Mouse (Mus musculus): ENCODE results near the gene Uqcrh. TPM values are rescaled to one million over a fixed set of nuclear protein-coding genes. Genes with fewer than 3 reads are reported as not detected.
A peak's percentile ranks its signal among the peaks of the same experiment; 100 is the strongest.

Uqcrh gene
- total and polyA plus RNA-seq, 2 experiments: 193 to 609 TPM

- DNase-seq (ENCODE audit: extremely low read depth, low read depth, low spot score): peak; percentile 81
- Histone ChIP-seq H3K4me1 (ENCODE audit: control insufficient read depth, insufficient read depth, low read length) (peaks cover 8% of the 10 kb centered on the region), H3K79me2 (ENCODE audit: control insufficient read depth, insufficient read depth, low read length) (no peaks in the 10 kb centered on the region; the same call in 1 of the 2 replicates), H3K36me3 (ENCODE audit: control insufficient read depth, insufficient read depth, low read length) (peaks cover 5% of the 10 kb centered on the region), H3K27me3 (ENCODE audit: control insufficient read depth, insufficient read depth, low read length) (no peaks in the 10 kb centered on the region), H3K9ac (ENCODE audit: low read depth, low read length) (peak overlapping the region; percentile 76), H3K27ac (replicated peaks; ENCODE audit: insufficient read depth, low read depth, low read length) (peak overlapping the region; percentile 94), H3K4me3 (ENCODE audit: insufficient read depth, low read depth, low read length) (peak overlapping the region; percentile 63)
- WGBS: 4% methylated on average over 22 of the region's 22 CpGs
- TF ChIP-seq CTCF (IDR thresholded peaks at IDR 0.05; ENCODE audit: low read depth, low read length) (peak; percentile 39; the same call in 1 of the 2 replicates), POLR2A (IDR thresholded peaks at IDR 0.05; ENCODE audit: extremely low read depth, insufficient read depth, low read length) (no peak)
These were observed 22.2 kb downstream of the Uqcrh start for GRCm38 (mm10) chr4:116052526-116053293.

DNA sequence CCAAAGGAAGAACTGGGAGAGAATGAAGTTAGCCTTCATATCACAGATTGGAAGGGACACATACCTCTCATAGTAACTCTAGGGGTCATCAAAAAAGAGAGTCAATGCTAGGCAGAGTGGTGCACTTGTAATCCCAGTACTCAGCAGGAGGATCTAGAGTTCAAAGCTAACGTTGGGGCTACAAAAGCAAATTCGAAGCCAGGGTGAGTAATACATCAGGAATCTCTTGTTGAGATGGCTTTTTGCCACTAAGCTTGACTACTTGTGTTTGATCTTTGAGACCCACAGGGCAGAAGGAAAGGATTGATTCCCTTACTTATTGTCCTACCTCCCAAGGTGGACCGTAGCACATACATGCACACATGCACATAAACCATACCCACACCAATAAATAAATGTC is 25.7 kb downstream of the Uqcrh start:
- peaks cover 8% of the 10 kb centered on the region for H3K4me1 ChIP-seq (ENCODE audit: control insufficient read depth, insufficient read depth, low read length)
- H3K79me2 ChIP-seq (ENCODE audit: control insufficient read depth, insufficient read depth, low read length): no peaks in the 10 kb centered on the region; the same call in 1 of the 2 replicates
- DNase-seq (ENCODE audit: extremely low read depth, low read depth, low spot score): no peak
- no peak overlapping the region for H3K9ac ChIP-seq (ENCODE audit: low read depth, low read length)
- 78% methylated on average over 3 of the region's 3 CpGs for WGBS
- H3K27ac ChIP-seq (replicated peaks; ENCODE audit: insufficient read depth, low read depth, low read length): no peak overlapping the region
- H3K27me3 ChIP-seq (ENCODE audit: control insufficient read depth, insufficient read depth, low read length): no peaks in the 10 kb centered on the region
- peaks cover 13% of the 10 kb centered on the region for H3K36me3 ChIP-seq (ENCODE audit: control insufficient read depth, insufficient read depth, low read length)
- TF ChIP-seq POLR2A (IDR thresholded peaks at IDR 0.05; ENCODE audit: extremely low read depth, insufficient read depth, low read length) (no peak), CTCF (IDR thresholded peaks at IDR 0.05; ENCODE audit: low read depth, low read length) (no peak)
- H3K4me3 ChIP-seq (ENCODE audit: insufficient read depth, low read depth, low read length): no peak overlapping the region

GRCm38 (mm10) chr4:116048130-116048920 is 26.5 kb downstream of the Uqcrh start:
- no peak for TF ChIP-seq POLR2A (IDR thresholded peaks at IDR 0.05; ENCODE audit: extremely low read depth, insufficient read depth, low read length)
- TF ChIP-seq CTCF (IDR thresholded peaks at IDR 0.05; ENCODE audit: low read depth, low read length): no peak
- Histone ChIP-seq H3K79me2 (ENCODE audit: control insufficient read depth, insufficient read depth, low read length) (no peaks in the 10 kb centered on the region; the same call in 1 of the 2 replicates), H3K27ac (replicated peaks; ENCODE audit: insufficient read depth, low read depth, low read length) (no peak overlapping the region), H3K9ac (ENCODE audit: low read depth, low read length) (no peak overlapping the region), H3K4me3 (ENCODE audit: insufficient read depth, low read depth, low read length) (no peak overlapping the region), H3K36me3 (ENCODE audit: control insufficient read depth, insufficient read depth, low read length) (peaks cover 14% of the 10 kb centered on the region), H3K27me3 (ENCODE audit: control insufficient read depth, insufficient read depth, low read length) (no peaks in the 10 kb centered on the region), H3K4me1 (ENCODE audit: control insufficient read depth, insufficient read depth, low read length) (peaks cover 4% of the 10 kb centered on the region)
- DNase-seq (ENCODE audit: extremely low read depth, low read depth, low spot score): no peak
- WGBS: 68% methylated on average over 7 of the region's 7 CpGs

GRCm38 (mm10) chr4:116047681-116048080 is 27.2 kb downstream of the Uqcrh start:
- no peak for DNase-seq (ENCODE audit: extremely low read depth, low read depth, low spot score)
- TF ChIP-seq POLR2A (IDR thresholded peaks at IDR 0.05; ENCODE audit: extremely low read depth, insufficient read depth, low read length) (no peak), CTCF (IDR thresholded peaks at IDR 0.05; ENCODE audit: low read depth, low read length) (no peak)
- no peak overlapping the region for H3K9ac ChIP-seq (ENCODE audit: low read depth, low read length)
- H3K4me1 ChIP-seq (ENCODE audit: control insufficient read depth, insufficient read depth, low read length): peaks cover 4% of the 10 kb centered on the region
- WGBS: 94% methylated on average over 1 of the region's 1 CpGs
- no peak overlapping the region for H3K4me3 ChIP-seq (ENCODE audit: insufficient read depth, low read depth, low read length)
- peaks cover 14% of the 10 kb centered on the region for H3K36me3 ChIP-seq (ENCODE audit: control insufficient read depth, insufficient read depth, low read length)
- no peaks in the 10 kb centered on the region; the same call in 1 of the 2 replicates for H3K79me2 ChIP-seq (ENCODE audit: control insufficient read depth, insufficient read depth, low read length)
- no peak overlapping the region for H3K27ac ChIP-seq (replicated peaks; ENCODE audit: insufficient read depth, low read depth, low read length)
- H3K27me3 ChIP-seq (ENCODE audit: control insufficient read depth, insufficient read depth, low read length): no peaks in the 10 kb centered on the region

DNA sequence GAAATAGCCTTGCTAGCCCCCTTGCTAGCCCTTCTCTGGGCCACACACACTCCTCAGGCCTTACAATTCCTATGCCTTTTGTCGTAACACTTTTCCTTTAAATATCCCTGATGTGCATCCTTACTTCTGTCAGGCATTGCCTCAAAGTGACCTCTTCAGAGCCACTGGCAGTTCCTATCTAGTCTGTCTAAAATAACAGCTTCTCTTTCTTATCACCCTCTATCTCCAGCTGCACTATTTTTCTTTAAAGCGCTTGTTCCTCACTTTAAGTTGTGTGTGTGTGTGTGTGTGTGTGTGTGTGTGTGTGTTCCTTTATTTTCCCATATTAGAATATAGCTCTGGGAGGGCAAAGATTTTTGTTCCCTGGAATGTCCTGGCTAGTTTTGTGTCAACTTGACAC is 28.3 kb downstream of the Uqcrh start:
- Histone ChIP-seq H3K9ac (ENCODE audit: low read depth, low read length) (no peak overlapping the region), H3K27me3 (ENCODE audit: control insufficient read depth, insufficient read depth, low read length) (no peaks in the 10 kb centered on the region), H3K36me3 (ENCODE audit: control insufficient read depth, insufficient read depth, low read length) (peaks cover 14% of the 10 kb centered on the region), H3K4me3 (ENCODE audit: insufficient read depth, low read depth, low read length) (no peak overlapping the region), H3K79me2 (ENCODE audit: control insufficient read depth, insufficient read depth, low read length) (no peaks in the 10 kb centered on the region; the same call in 1 of the 2 replicates), H3K4me1 (ENCODE audit: control insufficient read depth, insufficient read depth, low read length) (no peaks in the 10 kb centered on the region), H3K27ac (replicated peaks; ENCODE audit: insufficient read depth, low read depth, low read length) (no peak overlapping the region)
- DNase-seq (ENCODE audit: extremely low read depth, low read depth, low spot score): no peak
- TF ChIP-seq CTCF (IDR thresholded peaks at IDR 0.05; ENCODE audit: low read depth, low read length) (no peak), POLR2A (IDR thresholded peaks at IDR 0.05; ENCODE audit: extremely low read depth, insufficient read depth, low read length) (no peak)
- WGBS: 95% methylated on average over 2 of the region's 2 CpGs
